Mouse (Mus musculus): ENCODE measurements around the gene Ybx2. TPM values are rescaled to one million over a fixed set of nuclear protein-coding genes. Genes with fewer than 3 reads are reported as not detected.
A peak's percentile ranks its signal among the peaks of the same experiment; 100 is the strongest.

The Ybx2 gene
- polyA plus RNA-seq, 1 experiment from 2014 or later, result 3.3 TPM

GRCm38 (mm10) chr11:69937834-69938233 is 2.2 kb downstream of the Ybx2 start:
- no peak overlapping the region for H3K4me3 ChIP-seq (replicated peaks; ENCODE audit: low read length)
- no peak overlapping the region for H3K4me2 ChIP-seq (ENCODE audit: low read length)
- no peaks in the 10 kb centered on the region for H3K9me3 ChIP-seq (ENCODE audit: control insufficient read depth, low read length)
- H3K9ac ChIP-seq (replicated peaks; ENCODE audit: low read depth, low read length), result no peak overlapping the region
- WGBS, result 68% methylated on average over 5 of the region's 5 CpGs
- no peak overlapping the region for H3K27ac ChIP-seq (ENCODE audit: low read length)
- ATAC-seq, result no peak
- H3K27me3 ChIP-seq (replicated peaks; ENCODE audit: control insufficient read depth, insufficient read depth, low read length), result peaks cover 13% of the 10 kb centered on the region
- peaks cover 22% of the 10 kb centered on the region for H3K4me1 ChIP-seq (replicated peaks; ENCODE audit: control insufficient read depth, insufficient read depth, low read length)
- no peaks in the 10 kb centered on the region for H3K36me3 ChIP-seq (ENCODE audit: control insufficient read depth, insufficient read depth)

GRCm38 (mm10) chr11:69938401-69938979 is 2.9 kb downstream of the Ybx2 start:
- Histone ChIP-seq H3K4me2 (ENCODE audit: low read length) (no peak overlapping the region), H3K4me1 (replicated peaks; ENCODE audit: control insufficient read depth, insufficient read depth, low read length) (peaks cover 22% of the 10 kb centered on the region), H3K9me3 (ENCODE audit: control insufficient read depth, low read length) (no peaks in the 10 kb centered on the region), H3K27ac (ENCODE audit: low read length) (no peak overlapping the region), H3K9ac (replicated peaks; ENCODE audit: low read depth, low read length) (no peak overlapping the region), H3K4me3 (replicated peaks; ENCODE audit: low read length) (no peak overlapping the region), H3K36me3 (ENCODE audit: control insufficient read depth, insufficient read depth) (no peaks in the 10 kb centered on the region), H3K27me3 (replicated peaks; ENCODE audit: control insufficient read depth, insufficient read depth, low read length) (peaks cover 13% of the 10 kb centered on the region)
- no peak for ATAC-seq
- 18% methylated on average over 9 of the region's 9 CpGs for WGBS

DNA sequence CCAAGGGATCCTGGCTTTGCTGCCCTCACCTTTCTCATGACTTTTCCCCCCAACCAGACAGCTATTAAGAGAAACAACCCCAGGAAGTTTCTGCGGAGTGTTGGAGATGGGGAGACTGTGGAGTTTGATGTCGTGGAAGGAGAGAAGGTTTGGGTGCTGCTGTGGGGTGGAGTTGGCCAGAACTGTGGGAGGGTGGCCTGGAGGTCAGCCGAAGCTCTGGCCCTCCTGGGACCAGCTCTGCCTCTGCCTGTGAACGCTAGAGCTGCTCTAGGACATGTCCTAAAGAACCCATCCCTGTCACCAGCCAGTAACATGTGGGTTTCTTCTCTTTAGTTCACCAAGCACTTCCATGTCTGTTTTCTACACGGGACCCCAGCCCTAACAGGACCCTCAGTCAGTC is 3.6 kb downstream of the Ybx2 start:
- no peak for ATAC-seq
- Histone ChIP-seq H3K9ac (replicated peaks; ENCODE audit: low read depth, low read length) (no peak overlapping the region), H3K27ac (ENCODE audit: low read length) (no peak overlapping the region), H3K9me3 (ENCODE audit: control insufficient read depth, low read length) (no peaks in the 10 kb centered on the region), H3K27me3 (replicated peaks; ENCODE audit: control insufficient read depth, insufficient read depth, low read length) (peaks cover 13% of the 10 kb centered on the region), H3K4me3 (replicated peaks; ENCODE audit: low read length) (no peak overlapping the region), H3K36me3 (ENCODE audit: control insufficient read depth, insufficient read depth) (no peaks in the 10 kb centered on the region), H3K4me2 (ENCODE audit: low read length) (no peak overlapping the region), H3K4me1 (replicated peaks; ENCODE audit: control insufficient read depth, insufficient read depth, low read length) (peaks cover 19% of the 10 kb centered on the region)
- WGBS, result 66% methylated on average over 5 of the region's 5 CpGs

- no peak overlapping the region for H3K9ac ChIP-seq (replicated peaks; ENCODE audit: low read depth, low read length)
- WGBS, result 94% methylated on average over 17 of the region's 17 CpGs
Observed at GRCm38 (mm10) chr11:69939731-69940130, 4.1 kb downstream of the Ybx2 start.

DNA sequence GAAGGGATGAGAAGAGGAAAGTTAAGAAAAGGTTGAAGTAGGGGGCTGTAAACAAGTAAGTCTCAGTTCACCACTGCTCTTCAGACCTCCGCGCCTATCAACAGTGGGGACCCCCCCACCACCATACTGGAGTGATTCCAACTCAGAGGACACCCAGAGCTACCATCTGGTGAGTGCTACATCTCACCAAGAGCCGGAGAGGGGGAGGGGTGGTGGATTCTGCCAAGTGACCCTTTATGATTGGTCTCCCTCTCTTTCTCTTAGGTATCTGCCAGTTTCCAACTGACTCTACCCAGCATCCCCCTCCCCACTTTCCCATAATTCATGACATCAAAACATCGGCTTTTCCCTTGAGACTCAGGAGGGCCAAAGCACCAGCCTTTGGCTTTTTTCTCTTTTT is 5.4 kb downstream of the Ybx2 start:
- H3K4me2 ChIP-seq (ENCODE audit: low read length), result no peak overlapping the region
- ATAC-seq, result no peak
- peaks cover 13% of the 10 kb centered on the region for H3K27me3 ChIP-seq (replicated peaks; ENCODE audit: control insufficient read depth, insufficient read depth, low read length)
- H3K9me3 ChIP-seq (ENCODE audit: control insufficient read depth, low read length), result no peaks in the 10 kb centered on the region
- no peak overlapping the region for H3K27ac ChIP-seq (ENCODE audit: low read length)
- H3K9ac ChIP-seq (replicated peaks; ENCODE audit: low read depth, low read length), result no peak overlapping the region
- peaks cover 9% of the 10 kb centered on the region for H3K4me1 ChIP-seq (replicated peaks; ENCODE audit: control insufficient read depth, insufficient read depth, low read length)
- no peak overlapping the region for H3K4me3 ChIP-seq (replicated peaks; ENCODE audit: low read length)
- H3K36me3 ChIP-seq (ENCODE audit: control insufficient read depth, insufficient read depth), result no peaks in the 10 kb centered on the region
- WGBS, result 80% methylated on average over 4 of the region's 4 CpGs

More at GRCm38 (mm10) chr11:69939731-69940130, 4.1 kb downstream of the Ybx2 start:
- Histone ChIP-seq H3K4me2 (ENCODE audit: low read length) (no peak overlapping the region), H3K27me3 (replicated peaks; ENCODE audit: control insufficient read depth, insufficient read depth, low read length) (peaks cover 13% of the 10 kb centered on the region), H3K27ac (ENCODE audit: low read length) (no peak overlapping the region), H3K9me3 (ENCODE audit: control insufficient read depth, low read length) (no peaks in the 10 kb centered on the region), H3K4me3 (replicated peaks; ENCODE audit: low read length) (no peak overlapping the region), H3K36me3 (ENCODE audit: control insufficient read depth, insufficient read depth) (no peaks in the 10 kb centered on the region), H3K4me1 (replicated peaks; ENCODE audit: control insufficient read depth, insufficient read depth, low read length) (peaks cover 15% of the 10 kb centered on the region)
- no peak for ATAC-seq

GRCm38 (mm10) chr11:69945216-69945615 is 9.6 kb downstream of the Ybx2 start:
- WGBS, result 84% methylated on average over 13 of the region's 13 CpGs
- H3K4me1 ChIP-seq (replicated peaks; ENCODE audit: control insufficient read depth, insufficient read depth, low read length), result peaks cover 17% of the 10 kb centered on the region
- H3K9ac ChIP-seq (replicated peaks; ENCODE audit: low read depth, low read length), result no peak overlapping the region
- no peak overlapping the region for H3K27ac ChIP-seq (ENCODE audit: low read length)
- H3K9me3 ChIP-seq (ENCODE audit: control insufficient read depth, low read length), result no peaks in the 10 kb centered on the region
- ATAC-seq, result no peak
- H3K36me3 ChIP-seq (ENCODE audit: control insufficient read depth, insufficient read depth), result no peaks in the 10 kb centered on the region
- H3K4me2 ChIP-seq (ENCODE audit: low read length), result no peak overlapping the region
- no peaks in the 10 kb centered on the region for H3K27me3 ChIP-seq (replicated peaks; ENCODE audit: control insufficient read depth, insufficient read depth, low read length)
- H3K4me3 ChIP-seq (replicated peaks; ENCODE audit: low read length), result no peak overlapping the region

DNA sequence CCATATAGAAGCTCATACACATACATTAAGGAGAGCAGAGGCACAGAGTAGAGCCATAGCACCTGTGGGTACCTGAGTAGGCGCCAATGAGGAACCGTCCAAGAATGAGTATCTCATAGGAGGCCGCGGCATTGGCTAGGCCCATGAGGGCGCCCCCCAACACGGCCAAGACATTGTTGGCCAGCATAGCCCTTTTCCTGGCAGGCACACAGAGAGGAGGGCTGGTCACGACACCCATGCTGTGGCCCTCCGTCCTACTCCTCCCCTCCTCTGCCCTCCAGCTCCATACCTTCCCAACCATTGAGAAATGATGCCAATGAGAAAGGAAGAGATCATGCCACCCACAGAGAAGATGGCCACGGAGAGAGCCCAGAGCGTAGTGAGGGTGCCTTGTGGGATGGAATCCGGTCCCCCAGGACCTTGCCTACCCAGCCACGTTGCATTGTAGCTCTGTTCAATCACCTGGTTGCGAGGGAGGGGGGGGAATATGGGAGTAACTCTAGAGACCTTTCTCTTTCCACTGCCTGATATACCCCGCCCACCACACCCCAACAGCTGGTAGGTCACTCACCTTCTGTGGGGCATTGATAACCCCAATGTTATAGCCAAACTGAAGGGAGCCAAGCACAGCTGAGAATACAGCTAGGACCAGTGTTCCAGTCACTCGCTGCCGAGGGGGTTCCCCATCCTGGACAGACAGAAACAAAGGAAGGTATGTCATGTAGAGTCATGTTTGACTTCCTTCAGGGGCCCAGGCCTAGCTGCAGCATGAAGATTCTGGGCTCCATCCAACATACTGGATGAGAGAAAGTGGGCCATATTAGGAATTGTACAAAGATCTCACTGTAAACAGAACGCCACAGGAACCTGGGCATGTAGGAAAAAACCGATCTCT is 10.6 kb downstream of the Ybx2 start:
- Histone ChIP-seq H3K9me3 (ENCODE audit: control insufficient read depth, low read length) (no peaks in the 10 kb centered on the region), H3K27me3 (replicated peaks; ENCODE audit: control insufficient read depth, insufficient read depth, low read length) (no peaks in the 10 kb centered on the region), H3K4me3 (replicated peaks; ENCODE audit: low read length) (no peak overlapping the region), H3K9ac (replicated peaks; ENCODE audit: low read depth, low read length) (no peak overlapping the region), H3K36me3 (ENCODE audit: control insufficient read depth, insufficient read depth) (no peaks in the 10 kb centered on the region), H3K4me2 (ENCODE audit: low read length) (no peak overlapping the region), H3K27ac (ENCODE audit: low read length) (no peak overlapping the region), H3K4me1 (replicated peaks; ENCODE audit: control insufficient read depth, insufficient read depth, low read length) (peaks cover 17% of the 10 kb centered on the region)
- WGBS, result 91% methylated on average over 18 of the region's 18 CpGs
- no peak for ATAC-seq

DNA sequence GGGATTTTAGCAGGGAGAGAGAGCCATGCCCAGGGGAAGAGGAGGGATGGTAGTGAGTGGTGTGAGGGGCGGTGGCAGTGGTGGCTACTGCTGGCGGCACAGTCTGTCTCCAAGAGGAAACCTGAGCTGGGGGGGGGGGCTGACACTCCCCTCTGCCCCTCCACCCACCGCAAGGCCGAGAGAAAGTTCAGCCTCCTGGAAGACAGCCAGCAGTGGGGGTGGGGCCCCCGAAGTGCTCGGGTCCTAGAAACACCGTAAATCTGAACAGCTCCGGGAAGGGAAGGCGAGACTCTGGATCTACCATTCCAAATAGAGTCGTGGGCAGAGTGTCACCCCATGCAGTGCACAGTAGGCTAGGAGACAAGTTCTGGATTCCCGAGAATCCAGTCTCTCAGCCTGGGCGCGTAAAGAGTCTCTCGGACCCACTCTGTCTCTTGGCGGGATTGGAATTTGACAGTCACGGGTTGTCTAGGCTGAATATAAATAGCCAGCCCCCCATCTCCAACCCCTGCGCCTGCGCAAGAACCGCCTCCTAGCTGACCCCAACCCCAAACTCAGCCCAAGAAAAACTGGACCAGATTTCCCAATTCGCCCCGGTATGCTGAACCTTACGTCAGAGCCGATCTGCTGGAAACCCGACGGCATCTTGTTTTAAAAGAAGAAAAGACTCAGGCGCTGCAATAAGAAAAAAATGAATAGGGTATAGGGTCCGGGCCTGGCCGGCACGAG is 11.9 kb downstream of the Ybx2 start:
- Histone ChIP-seq H3K4me3 (replicated peaks; ENCODE audit: low read length) (peak overlapping the region; percentile 53), H3K36me3 (ENCODE audit: control insufficient read depth, insufficient read depth) (no peaks in the 10 kb centered on the region), H3K4me2 (ENCODE audit: low read length) (peak overlapping the region; percentile 61), H3K27ac (ENCODE audit: low read length) (peak overlapping the region; percentile 16; the same call in 1 of the 2 replicates), H3K9ac (replicated peaks; ENCODE audit: low read depth, low read length) (peak overlapping the region; percentile 53), H3K9me3 (ENCODE audit: control insufficient read depth, low read length) (no peaks in the 10 kb centered on the region), H3K27me3 (replicated peaks; ENCODE audit: control insufficient read depth, insufficient read depth, low read length) (no peaks in the 10 kb centered on the region), H3K4me1 (replicated peaks; ENCODE audit: control insufficient read depth, insufficient read depth, low read length) (peaks cover 17% of the 10 kb centered on the region)
- whole genome bisulfite sequencing, result 2% methylated on average over 29 of the region's 29 CpGs
- peak; percentile 49 for ATAC-seq

All from forebrain, embryonic 16.5 days (tissue).